Mouse (Mus musculus) stomach, postnatal 0 days (tissue): ENCODE data around the gene Dchs1.

Source experiments
- CTCF ChIP-seq: IDR thresholded peaks from 2 replicates; pipeline ENCODE4 v1.5.1; 2016; ENCODE audit warnings: antibody characterized with exemption, low read depth, mild to moderate bottlenecking, moderate library complexity
- EP300 ChIP-seq: optimal IDR thresholded peaks from 2 replicates; pipeline ENCODE3; 2016; ENCODE audit warnings: antibody characterized with exemption

DNA sequence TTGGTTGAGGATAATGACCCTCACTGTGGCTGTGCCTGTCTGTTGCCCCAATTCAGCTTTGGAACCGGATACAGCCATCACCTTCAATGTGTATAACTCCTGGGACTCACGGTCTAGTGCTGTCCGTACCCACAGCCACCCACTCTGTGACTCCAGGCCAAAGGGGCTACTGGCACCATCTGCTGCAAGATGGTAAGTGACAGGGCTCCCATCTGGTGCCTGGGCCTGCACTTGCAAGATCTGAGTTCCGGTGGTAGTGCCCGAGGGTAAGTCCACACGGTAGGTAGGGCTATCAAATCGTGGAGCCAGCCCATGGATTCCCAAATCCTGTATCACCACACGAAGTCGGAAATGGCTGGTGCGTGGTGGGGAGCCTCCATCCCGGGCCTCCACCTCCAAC, 23.1 kb downstream of the Dchs1 start:
- TF ChIP-seq CTCF (no peak), EP300 (no peak)
